Mouse (Mus musculus) midbrain, embryonic 11.5 days (tissue): ENCODE measurements around the gene Pxdc1. TPM values are rescaled to one million over a fixed set of nuclear protein-coding genes. Genes with fewer than 3 reads are reported as not detected.

Experiments
- polyA plus RNA-seq: library from polyadenylated mRNA; unstranded; fragments of >200 nt; fragmentation: Nextera tagmentation; extraction: Ambion mirVana; gene quantifications from 2 replicates; pipeline ENCODE4 v1.2.1, GENCODE M21; 2014

The Pxdc1 gene
- polyA plus RNA-seq, 1 experiment from 2014 or later: 7.0 TPM

Other genes starting within 250 kb of the Pxdc1 start
- not detected in 2 replicates for gene Fam50b, start 81.4 kb upstream of the Pxdc1 start, polyA plus RNA-seq
- gene Prpf4b, start 221.8 kb upstream of the Pxdc1 start, polyA plus RNA-seq: 111 and 119 TPM in 2 replicates